ENCODE assay signal across 7 mouse cellular contexts in the genomic region with DNA sequence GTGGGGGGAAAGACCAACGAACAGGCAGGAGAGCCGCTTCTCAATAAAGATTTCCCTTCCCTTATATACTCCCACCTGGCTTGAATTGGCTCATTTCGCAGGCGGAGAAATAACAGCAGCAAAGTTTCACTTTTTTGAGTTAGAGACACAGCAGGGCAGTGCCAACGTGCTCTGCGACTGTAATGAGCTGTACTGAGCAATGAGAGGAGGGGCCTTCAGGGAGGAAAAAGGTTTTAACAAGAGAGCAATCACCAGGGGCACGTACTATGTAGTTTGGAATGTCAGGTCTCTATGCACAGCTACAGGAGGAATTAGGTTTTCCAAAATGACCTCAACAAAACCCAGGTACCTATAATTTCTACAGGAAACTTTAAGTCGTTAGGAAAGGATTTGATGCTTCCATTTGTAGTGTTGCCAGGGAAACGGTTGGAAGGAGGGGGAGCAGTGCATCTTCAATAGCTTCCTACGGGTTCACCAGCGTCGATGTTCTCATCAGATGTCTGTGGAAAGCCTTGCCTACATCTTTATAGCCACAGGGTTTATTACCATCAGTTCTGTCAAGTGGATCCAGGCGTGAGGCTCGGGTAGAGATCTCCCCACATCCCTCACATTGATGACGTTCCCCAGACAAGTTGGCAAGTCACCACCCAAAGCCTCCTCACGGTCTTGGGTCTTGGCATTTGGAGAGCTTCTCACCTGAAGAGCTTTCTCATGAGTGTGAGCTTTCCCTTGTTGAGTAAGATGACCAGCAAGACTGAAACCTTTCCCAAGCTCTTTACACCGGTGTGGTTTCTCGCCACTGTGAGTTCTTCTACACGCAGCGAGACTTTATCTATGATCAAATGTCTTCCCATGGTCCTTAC. TPM values are rescaled to one million over a fixed set of nuclear protein-coding genes. Genes with fewer than 3 reads are reported as not detected.
DNase-seq lines count a peak whose midpoint lies in the region; ATAC-seq lines count a peak whose summit lies in the region.

No protein-coding gene starts in this region.

- H3K27ac ChIP-seq in hindbrain, embryonic 12.5 days: no peak overlapping the region; the same call in 1 of the 2 replicates
- H3K27ac ChIP-seq in lung, embryonic 15.5 days: 0 out of 2 replicates have a peak overlapping the region, but pooled peaks have one; percentile 3
- no peak overlapping the region for H3K27ac ChIP-seq in stomach, embryonic 16.5 days (ENCODE audit: low read length)

- peaks cover 8% of the 10 kb centered on the region for H3K9me3 ChIP-seq in hindbrain, embryonic 12.5 days (replicated peaks)
- H3K9me3 ChIP-seq in lung, embryonic 15.5 days: 0 out of 2 replicates have a peak, but pooled peaks cover 3% of the 10 kb centered on the region
- H3K9me3 ChIP-seq in stomach, embryonic 16.5 days (replicated peaks; ENCODE audit: control insufficient read depth, low read length): peaks cover 10% of the 10 kb centered on the region; the same call in 1 of the 2 replicates

- peak; percentile 10 for DNase-seq in retina, postnatal 1 day
- DNase-seq in retina, embryonic 14.5 days (ENCODE audit: low spot score): no peak
- DNase-seq in spleen, postnatal 36 days (ENCODE audit: low spot score in 2 of 2): no peak
- DNase-seq in spleen, adult 12 weeks (ENCODE audit: low spot score): no peak

- no peaks in the 10 kb centered on the region for H3K27me3 ChIP-seq in hindbrain, embryonic 12.5 days
- peaks cover 3% of the 10 kb centered on the region; the same call in 1 of the 2 replicates for H3K27me3 ChIP-seq in lung, embryonic 15.5 days
- no peaks in the 10 kb centered on the region for H3K27me3 ChIP-seq in stomach, embryonic 16.5 days (ENCODE audit: control insufficient read depth, insufficient read depth, low read length)

- H3K9ac ChIP-seq in hindbrain, embryonic 12.5 days: peak overlapping the region; percentile 49; the same call in 1 of the 2 replicates
- no peak overlapping the region for H3K9ac ChIP-seq in lung, embryonic 15.5 days
- peak overlapping the region; percentile 51 for H3K9ac ChIP-seq in stomach, embryonic 16.5 days (ENCODE audit: low read length)

- ATAC-seq in hindbrain, embryonic 12.5 days (ENCODE audit: low FRiP score): peak; percentile 76
- ATAC-seq in lung, embryonic 15.5 days (ENCODE audit: borderline replicate concordance, extremely low read depth, low FRiP score, low TSS enrichment): no peak
- ATAC-seq in stomach, embryonic 16.5 days (ENCODE audit: insufficient read depth, low FRiP score): no peak

- peak overlapping the region; percentile 28 for H3K4me3 ChIP-seq in hindbrain, embryonic 12.5 days
- peak overlapping the region; percentile 18 for H3K4me3 ChIP-seq in lung, embryonic 15.5 days
- peak overlapping the region; percentile 37 for H3K4me3 ChIP-seq in stomach, embryonic 16.5 days (replicated peaks; ENCODE audit: low read length)

- H3K36me3 ChIP-seq in hindbrain, embryonic 12.5 days: no peaks in the 10 kb centered on the region
- H3K36me3 ChIP-seq in lung, embryonic 15.5 days: no peaks in the 10 kb centered on the region
- H3K36me3 ChIP-seq in stomach, embryonic 16.5 days (ENCODE audit: control insufficient read depth, insufficient read depth, low read length): no peaks in the 10 kb centered on the region

- H3K4me1 ChIP-seq in hindbrain, embryonic 12.5 days: 0 out of 2 replicates have a peak, but pooled peaks cover 4% of the 10 kb centered on the region
- no peaks in the 10 kb centered on the region; the same call in 1 of the 2 replicates for H3K4me1 ChIP-seq in lung, embryonic 15.5 days
- H3K4me1 ChIP-seq in stomach, embryonic 16.5 days (ENCODE audit: control insufficient read depth, insufficient read depth, low read length): peaks cover 2% of the 10 kb centered on the region; the same call in 1 of the 2 replicates

- H3K4me2 ChIP-seq in hindbrain, embryonic 12.5 days (replicated peaks): peak overlapping the region; percentile 49
- peak overlapping the region; percentile 54 for H3K4me2 ChIP-seq in lung, embryonic 15.5 days
- peak overlapping the region; percentile 56 for H3K4me2 ChIP-seq in stomach, embryonic 16.5 days (ENCODE audit: low read depth, low read length)

- WGBS in hindbrain, embryonic 12.5 days: 43% methylated on average over 20 of the region's 20 CpGs
- WGBS in lung, embryonic 15.5 days: 50% methylated on average over 20 of the region's 20 CpGs
- WGBS in stomach, embryonic 16.5 days: 55% methylated on average over 20 of the region's 20 CpGs

RNA-seq across cellular contexts. Expression of a gene that starts 7.2 kb away (rescaled TPM):
- not detected in 2 replicates for polyA plus RNA-seq in hindbrain, embryonic 12.5 days (2016; fragmentation: Nextera tagmentation; extraction: Ambion mirVana)
- not detected in 2 replicates for polyA plus RNA-seq in lung, embryonic 15.5 days (2015; fragmentation: Nextera tagmentation; extraction: Ambion mirVana)
- polyA plus RNA-seq in stomach, embryonic 16.5 days (2015; fragmentation: Nextera tagmentation; extraction: Ambion mirVana): 0.15 TPM in 1 of 2 replicates, not detected in the other

RNA-seq across cellular contexts. Expression of a gene that starts 10.0 kb away (rescaled TPM):
- polyA plus RNA-seq in hindbrain, embryonic 12.5 days (2016; fragmentation: Nextera tagmentation; extraction: Ambion mirVana): 15.6 and 18.2 TPM in 2 replicates
- 10.3 and 10.4 TPM in 2 replicates for polyA plus RNA-seq in lung, embryonic 15.5 days (2015; fragmentation: Nextera tagmentation; extraction: Ambion mirVana)
- 9.0 and 10.3 TPM in 2 replicates for polyA plus RNA-seq in stomach, embryonic 16.5 days (2015; fragmentation: Nextera tagmentation; extraction: Ambion mirVana)

RNA-seq across cellular contexts. Expression of a gene that starts 22.5 kb away (rescaled TPM):
- polyA plus RNA-seq in hindbrain, embryonic 12.5 days (2016; fragmentation: Nextera tagmentation; extraction: Ambion mirVana): not detected in 2 replicates
- polyA plus RNA-seq in lung, embryonic 15.5 days (2015; fragmentation: Nextera tagmentation; extraction: Ambion mirVana): not detected in 2 replicates
- polyA plus RNA-seq in stomach, embryonic 16.5 days (2015; fragmentation: Nextera tagmentation; extraction: Ambion mirVana): 11.6 and 36.4 TPM in 2 replicates

RNA-seq across cellular contexts. Expression of a gene that starts 25.5 kb away (rescaled TPM):
- 45.0 and 46.4 TPM in 2 replicates for polyA plus RNA-seq in hindbrain, embryonic 12.5 days (2016; fragmentation: Nextera tagmentation; extraction: Ambion mirVana)
- 36.2 and 37.9 TPM in 2 replicates for polyA plus RNA-seq in lung, embryonic 15.5 days (2015; fragmentation: Nextera tagmentation; extraction: Ambion mirVana)
- polyA plus RNA-seq in stomach, embryonic 16.5 days (2015; fragmentation: Nextera tagmentation; extraction: Ambion mirVana): 31.4 and 32.2 TPM in 2 replicates

RNA-seq across cellular contexts. Expression of a gene that starts 43.6 kb away (rescaled TPM):
- 2.1 and 2.4 TPM in 2 replicates for polyA plus RNA-seq in hindbrain, embryonic 12.5 days (2016; fragmentation: Nextera tagmentation; extraction: Ambion mirVana)
- polyA plus RNA-seq in lung, embryonic 15.5 days (2015; fragmentation: Nextera tagmentation; extraction: Ambion mirVana): 3.5 and 4.7 TPM in 2 replicates
- polyA plus RNA-seq in stomach, embryonic 16.5 days (2015; fragmentation: Nextera tagmentation; extraction: Ambion mirVana): 7.4 and 8.5 TPM in 2 replicates

Comparison
In these comparisons a context has a peak if more than half of its experiments do, and no peak if none do; other contexts are left out.
1. RNA of a gene that starts 22.5 kb away (polyA plus RNA-seq): 11.6 to 36.4 TPM in stomach, embryonic 16.5 days; not detected in hindbrain, embryonic 12.5 days and not detected in lung, embryonic 15.5 days; every median in the first group is over 10 times any median in the second.
2. Peak in every context shown above with its lines, with median percentiles within 50 percentile points of each other: H3K4me2 ChIP-seq and H3K4me3 ChIP-seq.